Mouse (Mus musculus) stomach, embryonic 14.5 days (tissue): Measurements from ENCODE around the gene Sbds. TPM values are rescaled to one million over a fixed set of nuclear protein-coding genes. Genes with fewer than 3 reads are reported as not detected.

ENCODE experiments used
- ATAC-seq: fragments of 200-750 bp; cut with Nextera tagmentation; 2 replicates; pipeline ENCODE4 v1.8.0; 2017; ENCODE audit warnings: low read depth, moderate TSS enrichment; ENCODE audit not compliant: insufficient number of reproducible peaks, insufficient read depth, low FRiP score
- H3K27ac ChIP-seq: fragments of 300-500 bp; sonication (generic); 2 replicates; pipeline ENCODE4 v1.5.1; 2014; ENCODE audit warnings: mild to moderate bottlenecking, low read length, moderate library complexity, mixed read lengths
- H3K27me3 ChIP-seq: fragments of 300-500 bp; sonication (generic); 2 replicates; pipeline ENCODE4 v1.6.1; 2014; ENCODE audit warnings: low read length, control low read depth, mixed read lengths; ENCODE audit not compliant: control insufficient read depth, insufficient read depth
- H3K36me3 ChIP-seq: fragments of 300-500 bp; sonication (generic); 2 replicates; pipeline ENCODE4 v1.6.1; 2014; ENCODE audit warnings: mild to moderate bottlenecking, control low read depth, low read length, moderate library complexity, mixed read lengths; ENCODE audit not compliant: control insufficient read depth, insufficient read depth
- H3K4me1 ChIP-seq: fragments of 300-500 bp; sonication (generic); 2 replicates; pipeline ENCODE4 v1.6.1; 2014; ENCODE audit warnings: low read length, control low read depth, mixed read lengths; ENCODE audit not compliant: control insufficient read depth, insufficient read depth
- H3K4me2 ChIP-seq: fragments of 300-500 bp; sonication (generic); replicated peaks from 2 replicates; pipeline ENCODE4 v1.6.1; 2014; ENCODE audit warnings: low read depth, low read length, control low read depth
- H3K4me3 ChIP-seq: fragments of 300-500 bp; sonication (generic); 2 replicates; pipeline ENCODE4 v1.5.1; 2014; ENCODE audit warnings: low read depth, low read length, control low read depth
- H3K9ac ChIP-seq: fragments of 300-500 bp; sonication (generic); replicated peaks from 2 replicates; pipeline ENCODE4 v1.6.1; 2014; ENCODE audit warnings: low read depth, mild to moderate bottlenecking, control low read depth, low read length, moderate library complexity, mixed read lengths
- H3K9me3 ChIP-seq: fragments of 300-500 bp; sonication (generic); 2 replicates; pipeline ENCODE4 v1.6.1; 2016; ENCODE audit warnings: low read depth, low read length, control low read depth; ENCODE audit not compliant: control insufficient read depth
- WGBS: fragments of 180-500 bp; shearing (Covaris S2); extraction: QIAGEN DNeasy Blood & Tissue Kit; methylation state at CpG from one replicate; pipeline ENCODE4 v1.1.7; 2014; 5-methylcytosine and 5-hydroxymethylcytosine counted together
- polyA plus RNA-seq: library from polyadenylated mRNA; unstranded; fragments of >200 nt; fragmentation: Nextera tagmentation; extraction: Ambion mirVana; gene quantifications from 2 replicates; pipeline ENCODE4 v1.2.1, GENCODE M21; 2014

Gene Sbds
- polyA plus RNA-seq, 1 experiment from 2014 or later, result 55.0 TPM

DNA sequence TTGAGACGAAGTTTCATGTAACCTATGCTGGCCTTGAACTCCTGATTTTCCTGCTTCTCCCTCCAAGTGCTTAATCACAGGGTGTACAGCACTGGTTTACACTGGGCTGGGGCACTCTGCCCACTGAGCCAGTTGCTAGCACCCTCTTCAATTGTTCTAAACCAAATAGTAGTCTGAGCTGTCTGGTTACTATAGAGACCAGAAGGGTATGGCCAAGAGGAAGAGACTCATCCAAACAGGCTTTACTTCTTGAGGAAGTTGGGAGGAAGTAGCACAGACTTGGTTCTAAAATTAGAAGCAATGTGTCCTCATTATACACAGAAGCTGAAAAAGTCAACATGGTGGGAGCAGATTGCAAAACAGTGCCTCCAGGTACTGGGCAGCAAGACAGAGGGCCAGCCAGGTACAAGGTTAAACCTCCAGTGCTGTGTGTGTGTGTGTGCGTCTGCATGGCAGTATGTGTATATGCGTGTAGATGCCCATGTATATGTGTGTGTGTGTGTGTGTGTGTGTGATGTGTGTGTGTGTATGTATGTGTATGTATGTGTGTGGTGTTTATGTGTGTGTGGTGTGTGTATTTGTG is 49.8 kb downstream of the Sbds start:
- 94% methylated on average over 3 of the region's 3 CpGs for WGBS
- no peak for ATAC-seq
- Histone ChIP-seq H3K4me3 (no peak overlapping the region), H3K9me3 (no peaks in the 10 kb centered on the region), H3K36me3 (peaks cover 32% of the 10 kb centered on the region), H3K27ac (no peak overlapping the region), H3K4me1 (no peaks in the 10 kb centered on the region), H3K27me3 (no peaks in the 10 kb centered on the region), H3K9ac (no peak overlapping the region), H3K4me2 (no peak overlapping the region)

DNA sequence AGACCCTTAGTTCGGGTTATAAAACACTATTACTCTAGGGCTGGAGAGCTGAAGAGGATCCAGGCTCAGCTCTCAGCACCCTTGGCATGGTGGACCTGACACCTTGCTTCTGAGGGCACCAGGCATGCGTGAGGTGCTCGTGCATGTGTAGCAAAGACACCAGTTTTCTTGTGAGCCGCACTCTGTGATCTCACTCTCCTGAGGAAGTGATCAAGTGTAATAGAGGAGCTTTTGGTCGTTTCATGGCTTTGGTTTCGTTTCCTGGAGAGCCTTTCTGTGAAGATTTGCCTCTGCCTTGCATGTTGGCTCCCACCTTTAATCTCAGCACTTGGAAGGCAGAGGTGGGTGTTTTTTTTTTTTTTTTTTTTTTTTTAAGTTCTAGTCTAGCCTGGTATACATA is 50.8 kb downstream of the Sbds start:
- WGBS, result 92% methylated on average over 6 of the region's 6 CpGs
- H3K4me1 ChIP-seq, result no peaks in the 10 kb centered on the region
- no peaks in the 10 kb centered on the region for H3K27me3 ChIP-seq
- no peak overlapping the region for H3K9ac ChIP-seq
- H3K36me3 ChIP-seq, result peaks cover 26% of the 10 kb centered on the region
- ATAC-seq, result no peak
- no peak overlapping the region for H3K27ac ChIP-seq
- no peak overlapping the region for H3K4me2 ChIP-seq
- H3K4me3 ChIP-seq, result no peak overlapping the region
- no peaks in the 10 kb centered on the region for H3K9me3 ChIP-seq

DNA sequence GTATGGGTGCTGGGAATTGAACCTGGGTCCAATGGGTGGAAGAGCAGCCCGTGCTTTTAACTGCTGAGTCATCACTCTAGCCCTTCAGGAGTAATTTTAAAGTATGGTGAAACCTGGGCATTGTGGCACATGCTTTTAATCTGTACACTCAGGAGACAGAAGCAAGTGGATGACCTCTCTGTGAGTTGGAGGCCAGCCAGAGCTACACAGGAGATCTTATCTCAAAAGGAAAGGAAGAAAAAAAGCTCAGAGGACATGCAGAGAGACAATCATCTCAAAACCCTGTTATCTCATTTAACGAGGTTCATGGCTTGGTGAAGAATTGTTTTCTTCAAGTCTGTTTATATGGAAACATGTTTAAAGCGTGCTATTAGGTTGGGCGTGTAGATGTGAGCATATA is 51.4 kb downstream of the Sbds start:
- H3K27ac ChIP-seq, result no peak overlapping the region
- H3K4me2 ChIP-seq, result no peak overlapping the region
- no peak overlapping the region for H3K4me3 ChIP-seq
- H3K9ac ChIP-seq, result no peak overlapping the region
- no peaks in the 10 kb centered on the region for H3K9me3 ChIP-seq
- H3K36me3 ChIP-seq, result peaks cover 25% of the 10 kb centered on the region
- H3K27me3 ChIP-seq, result no peaks in the 10 kb centered on the region
- WGBS, result 82% methylated on average over 4 of the region's 4 CpGs
- ATAC-seq, result no peak
- H3K4me1 ChIP-seq, result no peaks in the 10 kb centered on the region

- H3K27me3 ChIP-seq, result no peaks in the 10 kb centered on the region
- ATAC-seq, result no peak
- H3K27ac ChIP-seq, result no peak overlapping the region
- H3K36me3 ChIP-seq, result peaks cover 18% of the 10 kb centered on the region
- H3K9ac ChIP-seq, result no peak overlapping the region
- no peak overlapping the region for H3K4me2 ChIP-seq
- 84% methylated on average over 10 of the region's 10 CpGs for WGBS
- H3K4me3 ChIP-seq, result no peak overlapping the region
- no peaks in the 10 kb centered on the region for H3K9me3 ChIP-seq
- H3K4me1 ChIP-seq, result no peaks in the 10 kb centered on the region
These were observed 54.9 kb downstream of the Sbds start for GRCm38 (mm10) chr5:130200233-130201029.

GRCm38 (mm10) chr5:130197981-130198380 is 57.3 kb downstream of the Sbds start:
- Histone ChIP-seq H3K4me2 (no peak overlapping the region), H3K9ac (no peak overlapping the region), H3K9me3 (no peaks in the 10 kb centered on the region), H3K36me3 (peaks cover 27% of the 10 kb centered on the region), H3K27me3 (no peaks in the 10 kb centered on the region), H3K4me3 (no peak overlapping the region), H3K4me1 (no peaks in the 10 kb centered on the region), H3K27ac (no peak overlapping the region)
- no peak for ATAC-seq
- 91% methylated on average over 7 of the region's 7 CpGs for WGBS

DNA sequence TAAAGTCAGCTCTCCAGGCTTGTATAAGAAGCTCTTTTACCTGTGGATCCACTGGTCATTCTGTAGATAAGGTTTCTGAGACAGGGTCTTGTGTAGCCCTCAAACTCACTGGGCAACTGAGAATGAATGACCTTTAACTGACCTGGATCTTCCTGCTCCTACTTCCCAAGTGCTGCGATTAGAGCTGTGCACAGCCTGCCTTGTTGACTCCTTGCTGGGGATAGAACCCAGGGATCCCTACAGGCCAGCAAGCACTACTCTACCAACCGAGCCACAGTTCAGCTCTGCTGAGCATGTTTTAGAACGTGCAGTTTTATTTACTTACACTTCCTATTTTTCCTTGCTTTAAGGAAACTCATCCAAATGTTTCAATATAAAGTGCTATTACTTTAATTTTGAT is 57.9 kb downstream of the Sbds start:
- no peaks in the 10 kb centered on the region for H3K27me3 ChIP-seq
- no peak overlapping the region for H3K9ac ChIP-seq
- ATAC-seq, result no peak
- H3K27ac ChIP-seq, result no peak overlapping the region
- no peak overlapping the region for H3K4me2 ChIP-seq
- H3K4me1 ChIP-seq, result no peaks in the 10 kb centered on the region
- 75% methylated on average over 3 of the region's 3 CpGs for WGBS
- H3K36me3 ChIP-seq, result peaks cover 27% of the 10 kb centered on the region
- H3K4me3 ChIP-seq, result no peak overlapping the region
- H3K9me3 ChIP-seq, result no peaks in the 10 kb centered on the region

DNA sequence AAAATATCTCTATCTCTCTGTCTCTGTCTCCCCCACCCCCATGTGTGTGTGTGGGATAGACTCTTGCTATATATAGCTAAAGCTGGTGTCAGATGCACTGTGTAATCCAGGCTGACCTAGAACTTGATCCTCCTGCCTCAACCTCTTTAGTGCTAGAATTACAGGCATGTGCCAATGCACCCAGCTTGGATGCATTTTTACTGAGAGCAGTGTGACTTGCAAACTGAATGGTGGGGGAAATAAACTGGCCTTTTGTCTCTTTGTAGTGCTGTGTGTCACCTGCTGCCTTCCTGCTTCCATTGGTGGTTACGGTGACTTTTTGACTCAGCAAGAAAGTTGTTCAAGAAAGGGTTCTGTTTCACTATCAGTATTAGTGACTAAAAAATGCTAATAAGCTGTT is 59.0 kb downstream of the Sbds start:
- no peak overlapping the region for H3K4me2 ChIP-seq
- peaks cover 35% of the 10 kb centered on the region for H3K36me3 ChIP-seq
- H3K27ac ChIP-seq, result no peak overlapping the region
- no peak overlapping the region for H3K9ac ChIP-seq
- H3K4me1 ChIP-seq, result 0 out of 2 replicates have a peak, but pooled peaks cover 4% of the 10 kb centered on the region
- no peaks in the 10 kb centered on the region for H3K27me3 ChIP-seq
- no peaks in the 10 kb centered on the region for H3K9me3 ChIP-seq
- ATAC-seq, result no peak
- WGBS, result 93% methylated on average over 1 of the region's 1 CpGs
- H3K4me3 ChIP-seq, result no peak overlapping the region
